Mouse (Mus musculus) heart, embryonic 14.5 days (tissue): ENCODE data around the gene Timm10b. TPM values are rescaled to one million over a fixed set of nuclear protein-coding genes. Genes with fewer than 3 reads are reported as not detected.

Experiments
- ATAC-seq: fragments of 200-750 bp; cut with Nextera tagmentation; 2 replicates; pipeline ENCODE4 v1.8.0; 2017; ENCODE audit warnings: low read depth, moderate TSS enrichment; ENCODE audit not compliant: insufficient number of reproducible peaks, insufficient read depth, low FRiP score
- H3K27ac ChIP-seq, 2 experiments: fragments of 200-500 bp in 1 of 2; fragments of 300-500 bp in 1 of 2; sonication (generic) in 1 of 2; replicated peaks in 1 of 2; 2 replicates each; pipeline ENCODE4 v1.5.1; 2012 to 2014; ENCODE audit warnings: low read depth in 2 of 2, low read length in 2 of 2, control low read depth in 1 of 2, mild to moderate bottlenecking in 1 of 2, mixed read lengths in 1 of 2; ENCODE audit not compliant: control insufficient read depth in 1 of 2, insufficient read depth in 1 of 2
- H3K27me3 ChIP-seq: fragments of 300-500 bp; sonication (generic); 2 replicates; pipeline ENCODE4 v1.6.1; 2014; ENCODE audit warnings: mild to moderate bottlenecking, low read length, control low read depth; ENCODE audit not compliant: control insufficient read depth, insufficient read depth
- H3K36me3 ChIP-seq: fragments of 300-500 bp; sonication (generic); 2 replicates; pipeline ENCODE4 v1.6.1; 2014; ENCODE audit warnings: mild to moderate bottlenecking, control low read depth, low read length, mixed read lengths; ENCODE audit not compliant: control insufficient read depth, insufficient read depth
- H3K4me1 ChIP-seq, 2 experiments: fragments of 200-500 bp in 1 of 2; fragments of 300-500 bp in 1 of 2; sonication (generic) in 1 of 2; 2 replicates each; pipeline ENCODE4 v1.6.1; 2012 to 2014; ENCODE audit warnings: low read length in 2 of 2, control low read depth in 1 of 2, mixed read lengths in 1 of 2; ENCODE audit not compliant: control insufficient read depth in 2 of 2, insufficient read depth in 2 of 2
- H3K4me2 ChIP-seq: fragments of 300-500 bp; sonication (generic); 2 replicates; pipeline ENCODE4 v1.6.1; 2014; ENCODE audit warnings: mild to moderate bottlenecking, low read length
- H3K4me3 ChIP-seq, 2 experiments: fragments of 200-500 bp in 1 of 2; fragments of 300-500 bp in 1 of 2; sonication (generic) in 1 of 2; 2 replicates each; pipeline ENCODE4 v1.5.1; 2012 to 2014; ENCODE audit warnings: low read length in 2 of 2, mild to moderate bottlenecking in 2 of 2, control low read depth in 1 of 2, low read depth in 1 of 2, moderate library complexity in 1 of 2; ENCODE audit not compliant: control insufficient read depth in 1 of 2, insufficient read depth in 1 of 2
- H3K9ac ChIP-seq: fragments of 300-500 bp; sonication (generic); 2 replicates; pipeline ENCODE4 v1.6.1; 2014; ENCODE audit warnings: mild to moderate bottlenecking, low read length
- H3K9me3 ChIP-seq: fragments of 300-500 bp; sonication (generic); 2 replicates; pipeline ENCODE4 v1.6.1; 2016; ENCODE audit warnings: low read length, control low read depth; ENCODE audit not compliant: control insufficient read depth
- WGBS: fragments of 180-500 bp; shearing (Covaris S2); extraction: QIAGEN DNeasy Blood & Tissue Kit; methylation state at CpG from one replicate; pipeline ENCODE4 v1.1.7; 2014; 5-methylcytosine and 5-hydroxymethylcytosine counted together
- polyA plus RNA-seq: library from polyadenylated mRNA; unstranded; fragments of >200 nt; fragmentation: Nextera tagmentation; extraction: Ambion mirVana; gene quantifications from 2 replicates; pipeline ENCODE4 v1.2.1, GENCODE M21; 2014

Timm10b gene
- polyA plus RNA-seq, 1 experiment from 2014 or later: 182 TPM

GRCm38 (mm10) chr7:105640233-105640893, 507 bp downstream of the Timm10b start, which contains the start of the genes Arfip2 and Gm45799:
Gene Arfip2 (minus strand): TSS chr7:105640416.
Gene Gm45799 (plus strand): TSS chr7:105640552.
- peak; percentile 94 for ATAC-seq
- peaks cover 49% of the 10 kb centered on the region for H3K36me3 ChIP-seq
- peak within 1 kb of the TSS; percentile 91 to 93 for H3K27ac ChIP-seq
- H3K4me1 ChIP-seq: peaks cover 6 to 30% of the 10 kb centered on the region in 2 experiments
- H3K4me2 ChIP-seq: peak within 1 kb of the TSS; percentile 86
- peak within 1 kb of the TSS; percentile 83 for H3K9ac ChIP-seq
- WGBS: under 1% methylated on average over 45 of the region's 45 CpGs
- H3K27me3 ChIP-seq: no peaks in the 10 kb centered on the region
- H3K9me3 ChIP-seq: no peaks in the 10 kb centered on the region
- H3K4me3 ChIP-seq: peak within 1 kb of the TSS; percentile 76 to 94

DNA sequence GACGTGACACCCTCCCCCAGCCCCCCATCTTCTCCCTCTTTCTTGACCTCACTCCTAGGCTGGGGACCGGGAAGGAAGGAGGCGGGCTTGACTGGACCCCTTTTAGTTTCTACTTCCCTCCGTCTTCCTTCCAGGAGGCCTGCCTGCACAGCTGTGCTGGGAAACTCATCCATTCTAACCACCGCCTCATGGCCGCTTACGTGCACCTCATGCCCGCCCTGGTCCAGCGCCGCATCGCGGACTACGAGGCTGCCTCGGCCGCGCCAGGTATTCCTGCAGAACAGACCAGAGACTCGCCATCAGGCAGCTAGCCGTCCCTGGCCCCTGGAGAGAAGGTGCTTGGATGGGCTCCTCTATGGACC, 1.0 kb downstream of the Timm10b start:
- H3K4me3 ChIP-seq: peak overlapping the region; percentile 76 to 94
- ATAC-seq: peak; percentile 12; the same call in 1 of the 2 replicates
- peaks cover 44% of the 10 kb centered on the region for H3K36me3 ChIP-seq
- H3K9me3 ChIP-seq: no peaks in the 10 kb centered on the region
- peaks cover 6 to 30% of the 10 kb centered on the region in 2 experiments for H3K4me1 ChIP-seq
- H3K9ac ChIP-seq: peak overlapping the region; percentile 83
- no peaks in the 10 kb centered on the region for H3K27me3 ChIP-seq
- H3K27ac ChIP-seq: peak overlapping the region; percentile 91 to 93
- 2% methylated on average over 18 of the region's 18 CpGs for WGBS
- H3K4me2 ChIP-seq: peak overlapping the region; percentile 86

DNA sequence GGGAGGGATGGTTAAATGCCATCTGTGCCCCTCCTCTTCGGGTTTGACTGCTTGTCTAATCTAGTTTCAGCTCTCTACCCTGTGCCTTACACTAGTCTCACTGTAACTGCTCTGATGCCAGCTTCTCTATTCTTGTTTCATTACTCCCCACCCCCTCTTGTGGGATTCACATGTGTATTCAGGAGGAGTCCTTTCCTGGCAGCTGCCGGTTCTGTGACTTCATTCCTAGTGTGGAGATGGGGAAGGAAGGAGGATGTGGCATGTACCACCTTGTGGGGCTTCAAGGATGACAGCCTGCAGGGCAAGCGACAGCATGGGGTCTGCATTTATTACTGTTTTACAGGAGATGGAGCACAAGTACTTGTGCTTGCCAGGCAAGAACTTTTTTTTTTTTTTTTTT, 2.1 kb downstream of the Timm10b start:
- WGBS: 62% methylated on average over 3 of the region's 3 CpGs
- Histone ChIP-seq H3K9me3 (no peaks in the 10 kb centered on the region), H3K9ac (no peak overlapping the region; the same call in 1 of the 2 replicates), H3K36me3 (peaks cover 34% of the 10 kb centered on the region), H3K27ac (peak overlapping the region; percentile 53 to 91; a peak in 2 of 4 replicates), H3K4me2 (peak overlapping the region; percentile 86), H3K27me3 (no peaks in the 10 kb centered on the region), H3K4me1 (peaks cover 6 to 30% of the 10 kb centered on the region in 2 experiments), H3K4me3 (no peak overlapping the region)
- no peak for ATAC-seq

GRCm38 (mm10) chr7:105650639-105651435, 11.0 kb downstream of the Timm10b start, which contains the start of gene Dnhd1:
Gene Dnhd1 (plus strand): TSS chr7:105650827.
- H3K4me3 ChIP-seq: peak within 1 kb of the TSS; percentile 49 to 53
- 2% methylated on average over 17 of the region's 17 CpGs for WGBS
- peak; percentile 93 for ATAC-seq
- peak within 1 kb of the TSS; percentile 70 for H3K9ac ChIP-seq
- H3K4me2 ChIP-seq: peak within 1 kb of the TSS; percentile 97
- H3K9me3 ChIP-seq: no peaks in the 10 kb centered on the region
- H3K27me3 ChIP-seq: no peaks in the 10 kb centered on the region
- H3K27ac ChIP-seq: peak within 1 kb of the TSS in 1 of 2 experiments; percentile 68; a peak in 2 of 4 replicates
- H3K36me3 ChIP-seq: no peaks in the 10 kb centered on the region
- H3K4me1 ChIP-seq: peaks cover 3% of the 10 kb centered on the region in 2 experiments; a peak in 2 of 4 replicates

DNA sequence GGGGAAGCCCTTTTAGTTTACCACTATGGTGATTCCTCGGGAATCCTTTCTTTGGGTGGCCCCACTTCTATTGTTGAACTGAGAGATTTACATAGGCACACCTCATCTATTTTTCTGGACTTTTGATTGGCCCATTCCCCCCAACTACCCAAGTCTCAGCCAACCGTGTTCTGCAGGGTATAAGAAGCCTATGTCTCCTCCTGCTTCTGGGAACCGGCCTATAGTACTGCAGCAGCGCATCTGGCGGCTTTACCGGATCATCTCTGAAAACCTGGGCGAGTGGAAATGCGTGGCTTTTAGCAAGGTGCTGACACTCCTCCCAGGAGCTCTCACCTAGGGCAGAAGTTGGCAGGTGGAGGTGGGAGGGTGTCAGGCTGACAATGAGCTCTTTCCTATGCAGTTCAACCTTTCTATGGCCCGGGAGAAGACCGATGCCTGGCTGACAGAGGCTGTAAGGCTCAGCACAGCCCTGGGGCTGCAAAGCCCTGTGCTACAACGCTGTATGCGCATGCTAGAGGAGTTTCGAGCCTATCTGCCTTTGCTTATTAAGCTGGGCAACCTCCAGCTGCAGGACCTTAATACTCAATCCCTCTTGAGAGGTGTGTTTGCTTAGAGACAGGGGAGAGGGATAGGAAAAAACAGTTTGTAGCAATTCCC, 45.8 kb downstream of the Timm10b start:
- WGBS: 12% methylated on average over 13 of the region's 13 CpGs
- no peak overlapping the region for H3K4me3 ChIP-seq
- no peaks in the 10 kb centered on the region for H3K9me3 ChIP-seq
- H3K9ac ChIP-seq: no peak overlapping the region
- no peaks in the 10 kb centered on the region for H3K36me3 ChIP-seq
- H3K27me3 ChIP-seq: no peaks in the 10 kb centered on the region
- no peak overlapping the region for H3K27ac ChIP-seq
- ATAC-seq: no peak
- no peaks in the 10 kb centered on the region for H3K4me1 ChIP-seq
- H3K4me2 ChIP-seq: peak overlapping the region; percentile 27

DNA sequence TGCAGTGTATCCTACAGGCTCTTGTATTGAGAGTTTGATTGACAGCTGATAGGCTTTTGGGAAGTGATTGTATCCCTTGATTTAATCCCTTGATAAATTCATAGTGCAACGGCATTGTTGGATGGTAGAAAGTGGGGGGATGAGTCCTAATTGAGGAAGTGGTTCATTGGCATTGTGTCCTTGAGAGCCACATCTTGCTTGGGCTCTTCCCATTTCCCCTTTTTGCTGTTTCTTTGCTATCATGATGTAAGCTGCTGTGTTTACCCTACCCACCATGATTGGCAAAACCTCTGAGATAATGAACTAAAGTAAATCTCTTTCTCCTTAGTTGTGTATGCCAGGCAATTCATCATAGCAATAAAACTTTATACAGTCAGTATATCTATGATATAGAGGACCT, 51.0 kb downstream of the Timm10b start:
- no peaks in the 10 kb centered on the region for H3K36me3 ChIP-seq
- H3K4me2 ChIP-seq: no peak overlapping the region
- H3K27ac ChIP-seq: no peak overlapping the region
- H3K27me3 ChIP-seq: no peaks in the 10 kb centered on the region
- no peaks in the 10 kb centered on the region for H3K4me1 ChIP-seq
- H3K4me3 ChIP-seq: no peak overlapping the region
- 68% methylated on average over 1 of the region's 1 CpGs for WGBS
- no peak for ATAC-seq
- no peak overlapping the region for H3K9ac ChIP-seq
- H3K9me3 ChIP-seq: no peaks in the 10 kb centered on the region
